Mouse (Mus musculus) liver, adult 2 months (tissue): ENCODE data around the gene Nfat5. TPM values are rescaled to one million over a fixed set of nuclear protein-coding genes. Genes with fewer than 3 reads are reported as not detected.

Source experiments
- DNase-seq: peaks from one replicate; pipeline ENCODE4 v3.0.0-alpha.2; 2011; ENCODE audit warnings: low read depth, low spot score; ENCODE audit errors: extremely low read depth
- H3K27ac ChIP-seq: fragments of 200-500 bp; replicated peaks from 2 replicates; pipeline ENCODE4 v1.5.1; 2012; ENCODE audit warnings: low read depth, mild to moderate bottlenecking, control low read depth, inconsistent platforms, low read length; ENCODE audit not compliant: insufficient read depth
- H3K27me3 ChIP-seq: fragments of 200-500 bp; 2 replicates; pipeline ENCODE4 v1.6.1; 2012; ENCODE audit warnings: mild to moderate bottlenecking, moderate library complexity, low read length, inconsistent platforms; ENCODE audit not compliant: control insufficient read depth, insufficient read depth
- H3K36me3 ChIP-seq: fragments of 200-500 bp; 2 replicates; pipeline ENCODE4 v1.6.1; 2012; ENCODE audit warnings: low read length, inconsistent platforms; ENCODE audit not compliant: control insufficient read depth, insufficient read depth
- H3K4me1 ChIP-seq: fragments of 200-500 bp; 2 replicates; pipeline ENCODE4 v1.6.1; 2011; ENCODE audit warnings: low read length; ENCODE audit not compliant: control insufficient read depth, insufficient read depth
- H3K4me3 ChIP-seq: fragments of 200-500 bp; 2 replicates; pipeline ENCODE4 v1.5.1; 2011; ENCODE audit warnings: low read depth, mild to moderate bottlenecking, control low read depth, low read length, moderate library complexity; ENCODE audit not compliant: insufficient read depth
- H3K79me2 ChIP-seq: fragments of 200-500 bp; 2 replicates; pipeline ENCODE4 v1.6.1; 2012; ENCODE audit warnings: inconsistent platforms, mild to moderate bottlenecking, low read length, moderate library complexity; ENCODE audit not compliant: control insufficient read depth, insufficient read depth
- H3K9ac ChIP-seq: fragments of 200-500 bp; 2 replicates; pipeline ENCODE4 v1.6.1; 2012; ENCODE audit warnings: low read depth, mild to moderate bottlenecking, control low read depth, inconsistent platforms, low read length
- CTCF ChIP-seq: fragments of 200-500 bp; IDR thresholded peaks from 2 replicates; pipeline ENCODE4 v1.5.1; 2011; ENCODE audit warnings: low read depth, low read length, control low read depth
- POLR2A ChIP-seq: fragments of 200-500 bp; IDR thresholded peaks from 2 replicates; pipeline ENCODE4 v1.6.1; 2011; ENCODE audit warnings: low read length, control low read depth; ENCODE audit not compliant: insufficient read depth; ENCODE audit errors: extremely low read depth
- WGBS: fragments of 180-500 bp; shearing (Covaris S2); methylation state at CpG from one replicate; pipeline ENCODE4 v1.1.7; 2018; 5-methylcytosine and 5-hydroxymethylcytosine counted together
- polyA plus RNA-seq: library from polyadenylated mRNA; depleted of rRNA; stranded (reverse); fragments of >200 nt; gene quantifications from 2 replicates; pipeline ENCODE4 v1.2.3, GENCODE M21; 2012
- total RNA-seq: library from RNA; depleted of rRNA; stranded (reverse); fragments of >200 nt; gene quantifications from 2 replicates; pipeline ENCODE4 v1.2.3, GENCODE M21; 2014

Gene Nfat5
- total and polyA plus RNA-seq, 2 experiments, result 9.4 to 9.7 TPM

DNA sequence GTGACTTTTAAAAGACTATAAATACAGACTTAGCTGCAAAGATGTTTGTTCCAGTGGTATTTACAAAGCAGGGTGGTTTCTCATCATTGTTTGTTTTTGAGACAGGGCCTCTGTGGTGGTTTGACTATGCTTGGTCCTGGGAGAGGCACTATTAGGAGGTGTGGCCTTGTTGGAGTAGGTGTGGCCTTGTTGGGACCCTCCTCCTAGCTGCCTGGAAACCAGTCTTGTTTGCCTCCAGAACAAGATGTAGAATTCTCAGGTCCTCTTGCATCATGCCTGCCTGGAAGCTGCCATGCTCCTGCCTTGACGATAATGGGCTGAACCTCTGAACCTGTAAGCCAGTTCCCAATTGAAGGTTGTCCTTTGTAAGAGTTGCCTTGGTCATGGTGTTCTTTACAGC, 14.7 kb upstream of the Nfat5 start:
- no peak overlapping the region for H3K4me3 ChIP-seq
- H3K27ac ChIP-seq, result no peak overlapping the region
- TF ChIP-seq CTCF (no peak), POLR2A (no peak)
- H3K9ac ChIP-seq, result no peak overlapping the region
- peak; percentile 20 for DNase-seq
- H3K79me2 ChIP-seq, result no peaks in the 10 kb centered on the region
- no peaks in the 10 kb centered on the region for H3K4me1 ChIP-seq
- WGBS, result 42% methylated on average over 1 of the region's 1 CpGs
- H3K27me3 ChIP-seq, result no peaks in the 10 kb centered on the region
- H3K36me3 ChIP-seq, result no peaks in the 10 kb centered on the region

DNA sequence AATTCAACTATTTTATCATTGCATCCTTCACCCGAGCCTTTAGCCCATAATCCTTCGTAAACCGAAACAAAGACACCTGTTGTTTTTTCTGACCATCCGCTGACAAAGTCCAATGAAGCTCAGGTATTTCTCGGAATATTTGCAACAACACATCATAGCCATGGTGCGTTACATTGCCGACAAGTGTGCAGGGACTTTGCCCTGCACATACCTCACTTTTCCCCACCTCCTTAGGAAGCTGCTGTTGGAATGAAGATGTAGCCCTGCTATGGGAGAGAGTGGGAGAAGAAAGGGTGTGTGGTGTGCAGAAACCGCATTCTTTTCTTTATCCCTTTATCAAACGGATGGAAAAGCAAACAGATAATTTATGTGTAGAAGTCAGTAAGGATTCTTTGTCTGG, 6.6 kb upstream of the Nfat5 start:
- H3K27me3 ChIP-seq, result no peaks in the 10 kb centered on the region
- TF ChIP-seq CTCF, result no peak
- no peak for TF ChIP-seq POLR2A
- no peak for DNase-seq
- H3K9ac ChIP-seq, result no peak overlapping the region
- H3K36me3 ChIP-seq, result no peaks in the 10 kb centered on the region
- no peak overlapping the region for H3K27ac ChIP-seq
- no peaks in the 10 kb centered on the region for H3K79me2 ChIP-seq
- 51% methylated on average over 9 of the region's 9 CpGs for WGBS
- H3K4me1 ChIP-seq, result no peaks in the 10 kb centered on the region
- H3K4me3 ChIP-seq, result no peak overlapping the region

DNA sequence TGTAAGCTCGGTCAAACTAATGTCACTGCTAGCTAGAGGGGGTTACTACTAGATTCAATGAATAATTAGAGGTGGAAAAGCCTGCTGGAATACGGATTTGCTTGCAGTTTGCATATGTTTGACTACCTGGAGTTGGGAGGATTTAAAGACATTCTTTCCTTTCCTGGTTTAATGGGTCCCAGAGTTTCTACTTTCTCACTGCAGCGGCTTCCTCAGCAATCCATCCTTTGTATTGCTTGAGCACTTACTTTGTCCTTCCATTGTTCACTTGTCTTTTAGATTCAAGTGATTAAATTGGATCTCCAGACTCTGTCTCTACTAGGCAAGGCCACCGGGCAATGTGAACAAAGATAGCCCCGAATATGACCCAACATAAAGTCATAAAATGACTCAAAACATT, 5.7 kb upstream of the Nfat5 start:
- whole genome bisulfite sequencing, result 89% methylated on average over 5 of the region's 5 CpGs
- no peak for TF ChIP-seq CTCF
- no peak for TF ChIP-seq POLR2A
- no peak for DNase-seq
- Histone ChIP-seq H3K27ac (no peak overlapping the region), H3K27me3 (no peaks in the 10 kb centered on the region), H3K4me3 (no peak overlapping the region), H3K9ac (no peak overlapping the region), H3K4me1 (no peaks in the 10 kb centered on the region), H3K36me3 (no peaks in the 10 kb centered on the region), H3K79me2 (no peaks in the 10 kb centered on the region)

GRCm38 (mm10) chr8:107291171-107291601, 2.1 kb upstream of the Nfat5 start:
- H3K79me2 ChIP-seq, result peaks cover 4% of the 10 kb centered on the region; the same call in 1 of the 2 replicates
- 87% methylated on average over 4 of the region's 4 CpGs for WGBS
- H3K27ac ChIP-seq, result no peak overlapping the region
- no peaks in the 10 kb centered on the region for H3K27me3 ChIP-seq
- no peak overlapping the region for H3K4me3 ChIP-seq
- no peak for TF ChIP-seq POLR2A
- no peak for TF ChIP-seq CTCF
- DNase-seq, result no peak
- no peaks in the 10 kb centered on the region for H3K36me3 ChIP-seq
- peaks cover 2% of the 10 kb centered on the region; the same call in 1 of the 2 replicates for H3K4me1 ChIP-seq
- H3K9ac ChIP-seq, result no peak overlapping the region

DNA sequence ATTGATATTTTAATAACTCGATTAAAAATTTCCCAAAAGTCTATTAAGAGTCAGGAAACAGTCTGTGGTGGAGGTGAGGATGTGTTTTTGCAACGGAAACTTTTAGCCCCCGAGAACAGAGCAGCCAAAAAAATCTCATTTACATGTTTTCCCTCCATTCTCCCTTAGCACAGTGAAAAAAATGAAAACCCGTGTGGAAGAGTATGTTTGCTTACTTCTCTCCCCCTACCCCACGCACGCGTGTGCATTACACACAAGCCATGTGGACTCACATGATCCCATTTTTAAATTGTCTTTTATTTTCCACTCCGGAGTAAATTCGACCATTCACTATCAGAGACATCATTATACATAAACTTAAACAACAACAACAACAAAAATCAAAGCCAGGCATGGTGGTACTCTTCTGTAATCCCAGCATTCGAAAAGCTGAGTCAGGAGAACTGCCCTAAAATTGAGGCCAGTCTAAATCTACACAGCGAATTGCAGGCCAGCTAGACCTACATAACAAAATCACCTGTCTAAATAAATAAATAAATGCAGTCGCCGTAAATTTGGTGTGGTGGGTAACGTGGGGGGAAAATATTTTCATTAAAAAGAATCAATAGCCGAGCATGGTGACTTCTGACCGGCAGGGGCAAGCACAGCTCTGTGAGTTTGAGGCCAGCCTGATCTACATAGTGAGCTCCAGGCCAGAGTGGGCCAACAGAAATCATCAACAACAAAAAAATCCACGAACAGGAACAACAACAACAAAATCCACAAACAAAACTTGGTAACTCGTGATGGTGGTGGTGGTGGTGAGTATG, 947 bp upstream of the Nfat5 start:
- Histone ChIP-seq H3K4me1 (peaks cover 2% of the 10 kb centered on the region; the same call in 1 of the 2 replicates), H3K27ac (peak overlapping the region; percentile 64), H3K4me3 (peak overlapping the region; percentile 58), H3K27me3 (no peaks in the 10 kb centered on the region), H3K36me3 (no peaks in the 10 kb centered on the region), H3K9ac (peak overlapping the region; percentile 59), H3K79me2 (peaks cover 4% of the 10 kb centered on the region; the same call in 1 of the 2 replicates)
- no peak for DNase-seq
- 62% methylated on average over 18 of the region's 18 CpGs for WGBS
- TF ChIP-seq CTCF (peak; percentile 43), POLR2A (no peak)
